Mouse (Mus musculus): Measurements from ENCODE around the gene Hbb-bh1. TPM values are rescaled to one million over a fixed set of nuclear protein-coding genes. Genes with fewer than 3 reads are reported as not detected.
"Not testable (repeated sequence)": the region's sequence is repeated elsewhere in the genome, so short reads cannot be mapped to it uniquely, and the experiment has no call there.

The Hbb-bh1 gene
- total RNA-seq, 1 experiment from 2014 or later, result not detected

DNA sequence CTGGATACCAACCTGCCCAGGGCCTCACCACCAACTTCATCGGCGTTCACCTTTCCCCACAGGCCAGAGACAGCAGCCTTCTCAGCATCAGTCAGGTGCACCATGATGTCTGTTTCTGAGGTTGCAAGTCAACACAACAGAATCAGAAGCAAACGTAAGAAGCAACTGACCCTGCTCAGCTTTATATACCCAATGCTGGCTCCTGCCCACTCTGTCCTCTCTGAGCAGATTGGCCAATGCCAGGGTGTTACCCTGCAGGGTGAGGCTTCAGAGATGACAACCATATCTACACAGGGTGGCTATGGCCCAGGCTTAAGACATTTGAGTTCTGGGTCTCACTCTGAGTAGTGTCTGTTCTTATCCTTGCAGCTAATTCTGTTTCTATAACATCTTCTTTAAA, 29.2 kb downstream of the Hbb-bh1 start, which contains the start of gene Hbb-bt:
Gene Hbb-bt, minus strand, starts transcription at position 231 of the 400 bp plus-strand sequence.
- ATAC-seq (replicated peaks; ENCODE audit: low read depth, poor library complexity, severe bottlenecking), result no peak

GRCm38 (mm10) chr7:103813152-103813551, 29.8 kb downstream of the Hbb-bh1 start:
- peak; percentile 62 for ATAC-seq (replicated peaks; ENCODE audit: low read depth, poor library complexity, severe bottlenecking)

DNA sequence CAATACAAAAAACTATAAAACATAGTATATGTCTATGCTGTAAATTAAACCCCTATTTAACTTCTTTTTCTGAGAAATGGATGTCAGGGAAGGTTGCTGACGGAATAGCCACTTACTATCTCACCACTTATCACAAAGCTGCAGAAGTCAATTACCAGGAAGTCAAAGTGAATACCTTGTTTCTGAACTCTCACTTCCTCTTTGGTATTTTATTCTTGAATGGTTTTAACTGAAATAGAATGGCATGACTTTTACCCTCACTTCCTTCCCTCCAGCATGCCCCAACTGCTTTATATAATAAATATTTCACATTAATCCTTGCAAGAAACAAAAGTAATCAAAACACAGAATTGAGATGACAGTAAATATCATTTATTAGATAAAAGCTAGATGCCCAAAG, 30.8 kb downstream of the Hbb-bh1 start:
- peak; percentile 69 for ATAC-seq (replicated peaks; ENCODE audit: low read depth, poor library complexity, severe bottlenecking)

DNA sequence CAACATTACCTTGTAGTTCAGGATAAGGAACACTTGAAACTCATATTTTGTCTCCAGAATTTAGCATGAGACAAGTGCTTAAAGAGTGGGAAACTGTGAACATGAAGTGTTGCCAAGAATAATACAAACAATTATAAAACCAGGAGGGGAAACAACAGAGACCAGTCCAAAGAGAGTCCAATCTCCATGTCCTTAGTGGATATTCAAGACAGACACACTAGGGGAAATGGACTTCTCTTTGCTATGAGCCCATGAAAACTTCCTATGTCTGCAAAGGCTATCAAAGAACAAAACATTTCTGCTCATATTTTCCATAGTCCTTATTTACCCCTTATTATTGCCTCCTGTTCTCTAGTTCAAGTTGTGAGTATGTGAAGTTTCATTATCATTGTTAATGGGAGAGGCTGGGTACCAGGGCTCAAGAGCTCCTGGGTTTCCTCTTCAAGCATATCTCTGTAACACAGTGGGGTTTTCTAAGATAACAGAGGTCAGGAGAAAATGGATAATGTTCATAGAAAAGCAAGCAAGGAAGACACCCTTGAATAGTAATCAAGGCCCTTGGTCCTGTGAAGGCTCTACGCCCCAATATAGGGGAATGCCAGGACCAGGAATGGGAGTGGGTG, 31.6 kb downstream of the Hbb-bh1 start:
- ATAC-seq (replicated peaks; ENCODE audit: low read depth, poor library complexity, severe bottlenecking), result peak; percentile 34

DNA sequence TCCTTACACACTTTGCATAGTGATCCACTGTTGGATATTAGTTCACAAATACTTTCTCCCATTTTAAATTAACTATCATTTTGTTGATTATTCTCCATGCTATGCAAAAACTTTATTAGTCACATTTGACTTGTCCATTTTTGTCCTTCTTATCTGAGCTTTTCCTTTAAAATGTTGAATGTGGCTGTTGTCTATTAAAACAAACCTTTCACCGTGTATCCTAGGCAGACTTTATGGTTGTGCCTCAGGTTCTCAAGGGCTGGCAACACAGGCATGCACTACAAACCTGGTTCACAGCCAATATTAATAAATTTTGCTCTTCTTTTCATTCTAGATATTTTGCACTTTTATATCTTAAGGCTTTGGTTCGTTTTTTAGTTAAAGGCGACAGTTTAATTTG, 32.2 kb downstream of the Hbb-bh1 start:
- no peak for ATAC-seq (replicated peaks; ENCODE audit: low read depth, poor library complexity, severe bottlenecking)

GRCm38 (mm10) chr7:103810296-103810695, 32.7 kb downstream of the Hbb-bh1 start:
- no peak for ATAC-seq (replicated peaks; ENCODE audit: low read depth, poor library complexity, severe bottlenecking)

DNA sequence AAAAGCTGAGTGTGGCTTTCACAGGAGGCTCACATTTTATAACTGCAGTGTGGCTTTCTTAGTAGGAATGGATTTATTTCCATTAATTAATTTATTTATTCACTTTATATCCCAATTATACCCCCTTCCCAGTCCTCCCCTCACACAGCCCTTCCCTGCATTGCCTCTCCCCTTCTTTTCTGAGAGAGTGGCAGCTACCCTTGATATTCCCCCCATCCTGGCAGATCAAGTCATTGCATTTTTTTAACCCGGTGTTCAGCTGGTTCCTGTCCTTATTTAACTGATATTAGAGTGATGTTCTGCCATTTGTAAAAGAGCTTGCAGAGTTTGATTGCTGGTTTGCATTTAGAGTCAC, 33.2 kb downstream of the Hbb-bh1 start:
- no peak for ATAC-seq (replicated peaks; ENCODE audit: low read depth, poor library complexity, severe bottlenecking)

GRCm38 (mm10) chr7:103808971-103809800, 33.8 kb downstream of the Hbb-bh1 start:
- peak; percentile 57 for ATAC-seq (replicated peaks; ENCODE audit: low read depth, poor library complexity, severe bottlenecking)

DNA sequence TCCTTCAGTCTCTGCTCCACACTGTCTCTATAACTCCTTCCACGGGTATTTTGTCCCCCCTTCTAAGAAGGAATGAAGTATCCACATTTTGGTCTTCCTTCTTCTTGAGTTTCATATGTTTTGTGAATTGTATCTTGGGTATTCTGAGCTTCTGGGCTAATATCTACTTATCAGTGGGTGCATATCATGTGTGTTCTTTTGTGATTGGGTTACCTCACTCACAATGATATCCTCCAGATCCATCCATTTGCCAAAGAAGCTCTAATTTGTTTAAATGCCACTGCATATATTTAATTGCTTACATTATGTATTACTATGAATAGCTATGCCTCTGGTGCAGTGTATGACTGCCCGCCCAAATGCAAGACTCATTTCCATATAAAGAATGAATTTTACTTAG, 34.8 kb downstream of the Hbb-bh1 start:
- ATAC-seq (replicated peaks; ENCODE audit: low read depth, poor library complexity, severe bottlenecking), result not testable (repeated sequence)

DNA sequence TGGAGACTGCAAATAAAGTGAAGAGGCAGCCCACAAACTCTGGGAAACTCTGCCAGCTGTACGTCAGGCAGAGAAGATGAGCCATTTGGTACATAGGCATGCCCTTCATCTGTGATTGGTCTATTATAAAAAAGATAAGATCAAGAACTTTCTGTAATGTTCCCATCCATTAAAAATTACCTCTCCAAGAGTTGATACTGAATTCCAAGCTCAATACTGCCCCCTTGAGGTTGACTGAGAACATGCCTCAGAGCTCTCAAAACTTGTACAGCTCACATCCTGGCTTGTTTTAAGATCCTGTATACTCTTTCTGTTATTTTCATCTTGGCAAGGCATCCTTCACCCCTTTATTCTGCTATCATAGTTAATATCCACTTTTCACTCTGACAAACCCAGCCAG, 36.1 kb downstream of the Hbb-bh1 start:
- peak; percentile 65 for ATAC-seq (replicated peaks; ENCODE audit: low read depth, poor library complexity, severe bottlenecking)

DNA sequence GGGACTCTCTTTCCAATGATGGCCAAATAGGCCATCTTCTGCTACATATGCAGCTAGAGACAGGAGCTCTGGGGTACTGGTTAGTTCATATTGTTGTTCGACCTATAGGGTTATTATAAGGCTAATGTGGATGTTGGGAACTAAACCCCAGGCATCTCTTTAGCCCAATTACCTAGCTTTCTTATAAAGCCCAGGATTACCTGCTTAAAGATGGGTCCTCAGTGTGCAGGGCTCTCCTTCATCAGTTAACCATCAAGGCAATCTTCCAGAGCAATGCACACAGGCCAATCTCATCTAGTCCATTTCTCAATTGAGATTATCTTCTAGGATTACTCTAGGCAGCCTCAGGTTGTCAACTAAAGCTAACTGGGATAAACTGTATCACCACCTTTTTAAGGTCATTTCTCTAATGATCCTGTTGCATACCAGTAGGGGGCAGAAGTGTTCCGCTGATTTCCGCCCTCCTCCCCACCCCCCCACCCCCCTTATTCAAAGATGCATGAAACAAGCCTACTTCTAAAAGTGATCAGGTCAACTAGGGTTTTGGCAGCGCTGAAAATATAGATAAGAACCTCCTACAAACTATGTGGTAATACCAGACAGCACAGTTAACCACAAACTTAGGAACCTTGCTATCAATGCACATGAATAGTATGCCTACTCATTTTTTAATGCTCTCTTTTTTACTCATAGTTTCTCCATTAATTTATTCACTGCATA, 50.1 kb downstream of the Hbb-bh1 start:
- ATAC-seq (replicated peaks; ENCODE audit: low read depth, poor library complexity, severe bottlenecking), result peak; percentile 100

GRCm38 (mm10) chr7:103791721-103792120, 51.2 kb downstream of the Hbb-bh1 start, which contains the start of gene Olfr67:
Gene Olfr67 (minus strand): TSS chr7:103791821.
- ATAC-seq (replicated peaks; ENCODE audit: low read depth, poor library complexity, severe bottlenecking), result no peak

Other genes starting within 250 kb of the Hbb-bh1 start
- gene Olfr619, start 242.6 kb downstream of the Hbb-bh1 start, total RNA-seq (2017), result not detected in 2 replicates
- gene Olfr620, start 230.6 kb downstream of the Hbb-bh1 start, total RNA-seq (2017), result not detected in 2 replicates
- gene Olfr622, start 200.5 kb downstream of the Hbb-bh1 start, total RNA-seq (2017), result not detected in 2 replicates
- not detected in 2 replicates for gene Olfr623, start 179.5 kb downstream of the Hbb-bh1 start, total RNA-seq (2017)
- gene Olfr624, start 172.0 kb downstream of the Hbb-bh1 start, total RNA-seq (2017), result under 0.01 TPM in 1 of 2 replicates, not detected in the other
- not detected in 2 replicates for gene Olfr625-ps1, start 160.4 kb downstream of the Hbb-bh1 start, total RNA-seq (2017)
- not detected in 2 replicates for gene Olfr243, start 128.5 kb downstream of the Hbb-bh1 start, total RNA-seq (2017)
- gene Olfr628, start 112.8 kb downstream of the Hbb-bh1 start, total RNA-seq (2017), result not detected in 2 replicates
- not detected in 2 replicates for gene Olfr629, start 98.2 kb downstream of the Hbb-bh1 start, total RNA-seq (2017)
- not detected in 2 replicates for gene Olfr630, start 85.8 kb downstream of the Hbb-bh1 start, total RNA-seq (2017)
- gene Olfr69, start 71.6 kb downstream of the Hbb-bh1 start, total RNA-seq (2017), result not detected in 2 replicates
- gene Olfr68, start 63.5 kb downstream of the Hbb-bh1 start, total RNA-seq (2017), result not detected in 2 replicates
- gene Olfr67, start 51.3 kb downstream of the Hbb-bh1 start, total RNA-seq (2017), result not detected in 2 replicates
- 13.0 and 18.6 TPM in 2 replicates for gene Hbb-bt, start 29.2 kb downstream of the Hbb-bh1 start, total RNA-seq (2017)
- 16.6 and 33.2 TPM in 2 replicates for gene Hbb-bs, start 15.1 kb downstream of the Hbb-bh1 start, total RNA-seq (2017)
- gene Hbb-bh2, start 2.6 kb downstream of the Hbb-bh1 start, total RNA-seq (2017), result not detected in 2 replicates
- 2.9 TPM in 1 of 2 replicates, not detected in the other for gene Hbb-y, start 10.1 kb upstream of the Hbb-bh1 start, total RNA-seq (2017)
- not detected in 2 replicates for gene Olfr66, start 43.1 kb upstream of the Hbb-bh1 start, total RNA-seq (2017)
- not detected in 2 replicates for gene Olfr64, start 51.3 kb upstream of the Hbb-bh1 start, total RNA-seq (2017)
- gene Olfr65, start 60.3 kb upstream of the Hbb-bh1 start, total RNA-seq (2017), result not detected in 2 replicates
- gene Olfr631, start 85.7 kb upstream of the Hbb-bh1 start, total RNA-seq (2017), result not detected in 2 replicates
- not detected in 2 replicates for gene Olfr632, start 91.2 kb upstream of the Hbb-bh1 start, total RNA-seq (2017)
- gene Olfr633, start 101.3 kb upstream of the Hbb-bh1 start, total RNA-seq (2017), result not detected in 2 replicates
- gene Olfr635, start 128.0 kb upstream of the Hbb-bh1 start, total RNA-seq (2017), result not detected in 2 replicates
- gene Olfr638, start 155.6 kb upstream of the Hbb-bh1 start, total RNA-seq (2017), result not detected in 2 replicates
- not detected in 2 replicates for gene Olfr639, start 174.1 kb upstream of the Hbb-bh1 start, total RNA-seq (2017)
- gene Olfr640, start 182.4 kb upstream of the Hbb-bh1 start, total RNA-seq (2017), result not detected in 2 replicates
- not detected in 2 replicates for gene Olfr641, start 192.3 kb upstream of the Hbb-bh1 start, total RNA-seq (2017)
- gene Olfr642, start 209.5 kb upstream of the Hbb-bh1 start, total RNA-seq (2017), result not detected in 2 replicates
- gene 4930516K23Rik, start 218.3 kb upstream of the Hbb-bh1 start, total RNA-seq (2017), result not detected in 2 replicates
- not detected in 2 replicates for gene Olfr644, start 228.7 kb upstream of the Hbb-bh1 start, total RNA-seq (2017)
- gene Olfr645, start 242.3 kb upstream of the Hbb-bh1 start, total RNA-seq (2017), result not detected in 2 replicates

All from common myeloid progenitor, adult 5-6 weeks (primary cell).